Mouse (Mus musculus): ENCODE measurements at regions not wholly inside any gene's neighbourhood (a gene's known extent, or its start where the extent isn't known, plus 50 kb on each side); places are given as distances from the start of the nearest gene placed in this dataset.

- TF ChIP-seq ZNF384 (IDR thresholded peaks at IDR 0.05; ENCODE audit: low read depth, low read length) (no peak), NELFE (IDR thresholded peaks at IDR 0.05; ENCODE audit: low read depth, low read length) (no peak), MAX (IDR thresholded peaks at IDR 0.05; ENCODE audit: low read length) (no peak), MAZ (IDR thresholded peaks at IDR 0.05; ENCODE audit: low read depth, low read length) (no peak), POLR2AphosphoS2 (IDR thresholded peaks at IDR 0.05; ENCODE audit: low read depth, low read length) (no peak), KAT2A (IDR thresholded peaks at IDR 0.05; ENCODE audit: insufficient replicate concordance, low read length) (no peak), CTCF (conservative IDR thresholded peaks at IDR 0.05 in 1 of 2, IDR thresholded peaks at IDR 0.05 in 1 of 2; ENCODE audit: low read depth in 2 of 2, low read length in 2 of 2) (no peak), ZMIZ1 (IDR thresholded peaks at IDR 0.05; ENCODE audit: low read depth, low read length) (no peak), IRF4 (IDR thresholded peaks at IDR 0.05; ENCODE audit: low read depth, low read length) (no peak), ELF1 (IDR thresholded peaks at IDR 0.05; ENCODE audit: low read depth, low read length) (no peak)
These were observed 330.4 kb upstream of the Dio3 start for GRCm38 (mm10) chr12:109948434-109948984.

Measured in CH12.LX (cell line).